Mouse (Mus musculus): ENCODE results near the gene Ptprn2. TPM values are rescaled to one million over a fixed set of nuclear protein-coding genes. Genes with fewer than 3 reads are reported as not detected.
A peak's percentile ranks its signal among the peaks of the same experiment; 100 is the strongest.

Ptprn2 gene
- polyA plus RNA-seq, 1 experiment, result 97.8 TPM

- DNase-seq, result peak in 1 of 2 experiments; percentile 31
- Histone ChIP-seq H3K4me1 (ENCODE audit: control insufficient read depth, insufficient read depth, low read length) (no peaks in the 10 kb centered on the region; the same call in 1 of the 2 replicates), H3K4me3 (replicated peaks; ENCODE audit: insufficient read depth, low read depth, low read length) (no peak overlapping the region), H3K27me3 (ENCODE audit: control insufficient read depth, insufficient read depth, low read length) (no peaks in the 10 kb centered on the region), H3K27ac (ENCODE audit: insufficient read depth, low read length) (no peak overlapping the region)
- WGBS, result 87% methylated on average over 4 of the region's 4 CpGs
- TF ChIP-seq CTCF (IDR thresholded peaks at IDR 0.05; ENCODE audit: borderline replicate concordance, insufficient read depth, low read depth, low read length) (peak; percentile 23), POLR2A (IDR thresholded peaks at IDR 0.05; ENCODE audit: borderline replicate concordance, insufficient read depth, low read length) (no peak)
Measured at GRCm38 (mm10) chr12:116648584-116649206, 163.2 kb downstream of the Ptprn2 start.

DNA sequence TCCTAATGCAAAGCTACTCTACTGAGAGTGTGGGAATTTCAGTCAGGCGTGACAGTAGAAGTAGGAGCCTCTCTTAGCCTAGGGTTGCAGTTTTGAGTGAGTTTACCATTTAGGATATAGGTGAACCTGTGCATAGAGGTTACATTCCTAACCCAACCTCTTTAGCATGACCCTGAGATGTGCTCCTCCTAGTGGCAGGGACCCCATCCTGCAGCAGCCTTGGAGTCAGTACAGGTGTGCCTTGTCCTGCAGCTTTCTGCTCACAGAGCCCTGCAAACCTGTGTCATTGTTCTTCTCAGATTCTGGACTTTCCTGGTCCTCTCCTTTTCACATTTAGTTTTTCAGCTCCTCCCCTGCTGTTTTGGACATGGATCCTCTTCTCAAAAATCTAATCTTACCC lies 168.2 kb downstream of the Ptprn2 start:
- Histone ChIP-seq H3K4me3 (replicated peaks; ENCODE audit: insufficient read depth, low read depth, low read length) (no peak overlapping the region), H3K4me1 (ENCODE audit: control insufficient read depth, insufficient read depth, low read length) (peaks cover 10% of the 10 kb centered on the region; the same call in 1 of the 2 replicates), H3K27me3 (ENCODE audit: control insufficient read depth, insufficient read depth, low read length) (no peaks in the 10 kb centered on the region), H3K27ac (ENCODE audit: insufficient read depth, low read length) (no peak overlapping the region)
- TF ChIP-seq CTCF (IDR thresholded peaks at IDR 0.05; ENCODE audit: borderline replicate concordance, insufficient read depth, low read depth, low read length) (0 out of 2 replicates have a peak, but pooled peaks have one; percentile 21), POLR2A (IDR thresholded peaks at IDR 0.05; ENCODE audit: borderline replicate concordance, insufficient read depth, low read length) (no peak)
- WGBS, result 93% methylated on average over 1 of the region's 1 CpGs
- DNase-seq, result no peak

DNA sequence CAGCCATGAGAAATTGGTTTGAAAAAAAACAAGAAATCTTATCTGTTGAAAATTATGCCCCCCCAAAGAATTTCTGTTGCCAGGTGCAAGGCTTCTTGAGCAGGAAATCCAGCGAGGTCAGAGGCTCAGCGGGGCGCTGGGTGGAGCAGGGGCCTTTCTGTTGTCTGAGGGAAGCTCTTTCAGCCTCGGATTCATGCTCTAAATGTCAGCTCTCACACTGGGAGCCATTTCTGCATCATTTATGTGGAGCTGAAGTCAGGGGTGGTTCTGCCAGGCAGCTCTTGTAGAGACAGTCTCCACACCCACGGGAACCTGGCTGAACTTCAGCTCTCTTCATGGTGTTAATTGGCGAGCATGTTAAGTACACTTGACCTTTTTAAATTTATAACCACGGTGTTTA lies 174.6 kb downstream of the Ptprn2 start:
- Histone ChIP-seq H3K4me1 (ENCODE audit: control insufficient read depth, insufficient read depth, low read length) (peaks cover 30% of the 10 kb centered on the region), H3K4me3 (replicated peaks; ENCODE audit: insufficient read depth, low read depth, low read length) (no peak overlapping the region), H3K27me3 (ENCODE audit: control insufficient read depth, insufficient read depth, low read length) (no peaks in the 10 kb centered on the region), H3K27ac (ENCODE audit: insufficient read depth, low read length) (no peak overlapping the region)
- peak; percentile 53 to 82 for DNase-seq
- TF ChIP-seq CTCF (IDR thresholded peaks at IDR 0.05; ENCODE audit: borderline replicate concordance, insufficient read depth, low read depth, low read length) (no peak), POLR2A (IDR thresholded peaks at IDR 0.05; ENCODE audit: borderline replicate concordance, insufficient read depth, low read length) (no peak)
- WGBS, result 6% methylated on average over 7 of the region's 7 CpGs

DNA sequence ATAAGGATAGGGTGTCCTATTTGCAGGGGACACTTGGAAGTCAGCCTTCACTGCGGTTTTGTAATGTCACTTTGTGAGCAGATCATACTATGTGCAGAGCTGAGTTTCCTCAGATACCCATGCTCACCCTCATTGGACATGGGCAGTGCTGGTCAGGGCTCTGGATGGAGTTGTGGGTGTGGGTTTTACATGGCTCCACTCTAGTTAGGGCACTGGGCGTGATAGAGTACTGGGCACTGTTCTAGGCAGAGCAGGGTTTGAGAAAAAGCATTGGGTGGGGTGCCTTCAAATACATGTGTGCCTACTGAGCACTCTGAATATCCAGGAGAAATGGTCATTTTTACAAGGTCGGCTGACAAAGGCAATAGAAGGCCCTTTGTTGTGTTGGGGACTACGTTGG lies 175.5 kb downstream of the Ptprn2 start:
- WGBS, result 96% methylated on average over 4 of the region's 4 CpGs
- no peak for TF ChIP-seq POLR2A (IDR thresholded peaks at IDR 0.05; ENCODE audit: borderline replicate concordance, insufficient read depth, low read length)
- TF ChIP-seq CTCF (IDR thresholded peaks at IDR 0.05; ENCODE audit: borderline replicate concordance, insufficient read depth, low read depth, low read length), result no peak
- Histone ChIP-seq H3K4me3 (replicated peaks; ENCODE audit: insufficient read depth, low read depth, low read length) (no peak overlapping the region), H3K27me3 (ENCODE audit: control insufficient read depth, insufficient read depth, low read length) (no peaks in the 10 kb centered on the region), H3K4me1 (ENCODE audit: control insufficient read depth, insufficient read depth, low read length) (peaks cover 30% of the 10 kb centered on the region), H3K27ac (ENCODE audit: insufficient read depth, low read length) (no peak overlapping the region)
- no peak for DNase-seq

GRCm38 (mm10) chr12:116677701-116678100 lies 192.2 kb downstream of the Ptprn2 start:
- Histone ChIP-seq H3K27ac (ENCODE audit: insufficient read depth, low read length) (no peak overlapping the region), H3K27me3 (ENCODE audit: control insufficient read depth, insufficient read depth, low read length) (no peaks in the 10 kb centered on the region), H3K4me1 (ENCODE audit: control insufficient read depth, insufficient read depth, low read length) (no peaks in the 10 kb centered on the region), H3K4me3 (replicated peaks; ENCODE audit: insufficient read depth, low read depth, low read length) (no peak overlapping the region)
- no peak for DNase-seq
- TF ChIP-seq CTCF (IDR thresholded peaks at IDR 0.05; ENCODE audit: borderline replicate concordance, insufficient read depth, low read depth, low read length) (no peak), POLR2A (IDR thresholded peaks at IDR 0.05; ENCODE audit: borderline replicate concordance, insufficient read depth, low read length) (no peak)
- WGBS, result 63% methylated on average over 3 of the region's 3 CpGs

DNA sequence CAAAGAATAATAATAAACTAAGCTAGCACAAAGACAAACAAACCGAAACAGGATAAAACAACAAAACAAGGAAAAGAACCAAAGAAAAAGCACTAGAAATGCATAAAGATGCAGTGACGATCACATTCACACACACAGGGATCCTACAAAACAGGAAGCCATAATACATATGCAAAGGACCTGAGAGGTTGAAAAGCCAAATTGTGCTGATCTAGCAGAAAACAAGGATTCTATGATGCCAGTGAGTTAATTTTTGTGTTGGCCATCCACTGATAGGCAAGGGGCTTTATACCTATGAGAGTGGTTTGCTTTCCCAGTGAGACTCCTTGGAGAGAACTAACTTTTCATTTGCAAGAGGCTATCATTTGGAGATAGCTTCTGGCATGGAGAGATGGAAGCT lies 204.3 kb downstream of the Ptprn2 start:
- no peak for TF ChIP-seq POLR2A (IDR thresholded peaks at IDR 0.05; ENCODE audit: borderline replicate concordance, insufficient read depth, low read length)
- TF ChIP-seq CTCF (IDR thresholded peaks at IDR 0.05; ENCODE audit: borderline replicate concordance, insufficient read depth, low read depth, low read length), result no peak
- Histone ChIP-seq H3K4me1 (ENCODE audit: control insufficient read depth, insufficient read depth, low read length) (no peaks in the 10 kb centered on the region), H3K27ac (ENCODE audit: insufficient read depth, low read length) (no peak overlapping the region), H3K4me3 (replicated peaks; ENCODE audit: insufficient read depth, low read depth, low read length) (no peak overlapping the region), H3K27me3 (ENCODE audit: control insufficient read depth, insufficient read depth, low read length) (no peaks in the 10 kb centered on the region)
- WGBS, result 91% methylated on average over 2 of the region's 2 CpGs
- DNase-seq, result no peak

DNA sequence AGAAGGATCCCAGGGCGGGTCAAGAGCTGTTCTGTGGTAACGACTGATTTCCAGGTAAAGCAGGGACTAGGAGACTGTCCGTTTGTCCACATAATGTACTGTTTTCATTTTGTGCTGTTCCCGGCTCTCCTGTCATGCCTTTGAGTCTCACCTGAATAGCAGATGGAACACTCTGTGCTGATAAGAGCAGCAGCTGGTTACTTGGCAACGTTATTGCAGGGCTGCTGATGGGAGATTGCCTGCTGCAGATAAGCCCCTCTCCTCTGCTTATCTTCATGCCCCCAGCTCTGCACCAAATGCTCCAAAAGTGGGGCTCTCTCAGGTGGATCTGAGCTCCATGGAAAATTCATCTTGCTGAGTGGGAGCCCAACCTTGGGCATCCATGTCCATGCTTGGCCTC lies 224.0 kb downstream of the Ptprn2 start:
- WGBS, result 79% methylated on average over 5 of the region's 5 CpGs
- Histone ChIP-seq H3K4me3 (replicated peaks; ENCODE audit: insufficient read depth, low read depth, low read length) (no peak overlapping the region), H3K4me1 (ENCODE audit: control insufficient read depth, insufficient read depth, low read length) (0 out of 2 replicates have a peak, but pooled peaks cover 2% of the 10 kb centered on the region), H3K27ac (ENCODE audit: insufficient read depth, low read length) (no peak overlapping the region), H3K27me3 (ENCODE audit: control insufficient read depth, insufficient read depth, low read length) (no peaks in the 10 kb centered on the region)
- TF ChIP-seq CTCF (IDR thresholded peaks at IDR 0.05; ENCODE audit: borderline replicate concordance, insufficient read depth, low read depth, low read length), result no peak
- TF ChIP-seq POLR2A (IDR thresholded peaks at IDR 0.05; ENCODE audit: borderline replicate concordance, insufficient read depth, low read length), result no peak
- DNase-seq, result no peak

DNA sequence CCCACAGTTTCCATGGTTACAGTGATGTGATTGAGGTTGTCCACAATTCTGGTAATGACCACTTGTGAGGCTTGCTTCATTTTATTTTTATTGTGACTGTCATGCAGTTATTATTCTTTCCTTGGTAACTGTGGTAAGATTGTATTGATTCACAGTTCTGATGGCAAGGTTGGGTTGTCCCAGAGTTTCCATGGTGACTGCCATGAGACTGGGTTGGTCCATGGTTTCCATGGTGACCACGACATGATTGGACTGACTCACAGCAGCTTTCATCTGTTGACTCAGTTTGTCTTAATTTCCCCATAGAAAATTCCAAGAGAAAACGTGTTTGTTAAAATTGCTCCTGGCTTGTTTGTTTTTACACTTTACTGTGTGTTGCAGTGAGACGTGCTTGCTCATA lies 225.2 kb downstream of the Ptprn2 start:
- no peaks in the 10 kb centered on the region for H3K27me3 ChIP-seq (ENCODE audit: control insufficient read depth, insufficient read depth, low read length)
- TF ChIP-seq CTCF (IDR thresholded peaks at IDR 0.05; ENCODE audit: borderline replicate concordance, insufficient read depth, low read depth, low read length) (no peak), POLR2A (IDR thresholded peaks at IDR 0.05; ENCODE audit: borderline replicate concordance, insufficient read depth, low read length) (no peak)
- WGBS, result 74% methylated on average over 3 of the region's 3 CpGs
- no peak for DNase-seq
- no peak overlapping the region for H3K27ac ChIP-seq (ENCODE audit: insufficient read depth, low read length)
- H3K4me1 ChIP-seq (ENCODE audit: control insufficient read depth, insufficient read depth, low read length), result 0 out of 2 replicates have a peak, but pooled peaks cover 2% of the 10 kb centered on the region
- H3K4me3 ChIP-seq (replicated peaks; ENCODE audit: insufficient read depth, low read depth, low read length), result no peak overlapping the region
